Mouse (Mus musculus): ENCODE measurements around the gene Slco2a1. TPM values are rescaled to one million over a fixed set of nuclear protein-coding genes. Genes with fewer than 3 reads are reported as not detected.

The Slco2a1 gene
- polyA plus RNA-seq, 2 experiments from 2014 or later, result 0.27 TPM; not detected in 1

DNA sequence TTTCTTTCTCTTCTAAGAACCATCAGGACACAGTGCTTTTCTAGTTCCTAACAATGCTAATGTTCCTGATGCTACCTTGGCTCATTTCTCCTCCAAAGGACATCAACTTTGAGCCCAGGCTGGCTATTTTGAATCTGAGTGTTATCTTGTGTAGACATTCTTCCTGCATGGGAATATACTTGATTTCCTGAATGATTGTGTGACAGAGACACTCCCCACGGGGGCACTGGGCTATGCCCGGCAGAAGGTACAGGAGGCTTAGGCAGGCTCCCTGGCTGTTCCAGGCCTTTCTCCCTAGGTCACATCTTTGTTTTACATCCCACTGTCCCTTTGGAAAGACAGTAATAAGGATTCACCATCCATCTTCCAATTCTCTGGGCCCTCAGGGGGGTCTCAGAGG is 49.8 kb downstream of the Slco2a1 start:
- no peak for ATAC-seq

DNA sequence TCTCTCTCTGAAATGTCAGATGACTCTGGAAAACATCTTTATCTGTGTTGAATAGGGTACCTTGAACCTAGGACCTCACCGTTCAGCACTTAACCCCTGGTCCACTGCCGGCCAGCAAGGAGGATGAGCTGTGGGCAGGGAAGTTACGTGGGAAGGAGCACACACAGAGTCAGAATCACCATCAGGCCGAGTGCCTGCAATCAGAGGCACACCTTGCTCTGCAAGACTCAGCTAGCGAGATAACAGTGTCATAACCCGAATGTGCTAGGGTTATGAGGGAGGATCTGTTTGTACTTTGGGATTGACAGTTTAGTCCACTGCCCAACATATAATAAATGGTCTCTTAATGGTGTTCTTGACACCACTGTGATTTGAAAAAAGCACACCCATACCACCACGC is 50.2 kb downstream of the Slco2a1 start:
- ATAC-seq, result no peak

GRCm38 (mm10) chr9:103040581-103040980 is 52.1 kb downstream of the Slco2a1 start:
- no peak for ATAC-seq

DNA sequence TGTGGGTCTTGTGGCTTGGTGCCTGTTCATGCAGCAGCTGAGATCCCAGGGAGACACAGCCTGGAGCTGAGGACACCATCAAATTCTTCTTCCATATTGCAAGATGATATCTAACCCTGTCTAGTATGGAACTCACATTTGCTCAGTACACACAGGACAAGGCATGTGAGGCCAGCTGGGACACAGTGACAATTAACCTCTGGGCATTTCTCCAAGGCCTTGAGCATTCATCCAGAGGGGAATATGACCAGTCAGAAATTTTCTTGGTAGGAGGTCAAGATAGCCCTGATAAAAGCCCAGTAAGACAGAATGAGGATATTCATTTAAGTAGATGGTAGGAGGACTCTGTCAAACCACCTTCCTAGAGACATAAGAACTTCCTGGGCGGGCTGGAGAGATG is 56.9 kb downstream of the Slco2a1 start:
- ATAC-seq, result no peak

DNA sequence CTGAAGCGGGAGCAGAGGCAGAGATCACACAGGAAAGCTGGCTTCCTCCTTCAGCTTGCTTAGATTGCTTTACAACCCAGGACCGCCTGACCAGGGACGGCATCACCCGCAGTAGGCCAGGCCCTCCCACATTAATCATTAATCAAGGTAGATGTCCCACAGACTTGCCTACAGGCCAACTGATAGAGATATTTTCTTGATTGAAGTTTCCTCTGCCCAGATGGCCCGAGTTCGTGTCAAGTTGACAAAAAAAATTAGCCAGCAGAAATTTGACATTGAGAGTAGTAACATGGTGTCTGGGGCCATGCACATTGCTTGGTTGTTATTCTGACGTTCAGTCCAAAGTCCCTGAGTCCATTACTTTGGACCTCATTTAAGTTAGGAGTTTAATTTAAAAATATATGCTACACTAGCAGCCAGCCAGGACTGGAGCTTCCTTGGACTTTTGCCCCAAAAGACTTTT is 60.6 kb downstream of the Slco2a1 start:
- no peak for ATAC-seq

DNA sequence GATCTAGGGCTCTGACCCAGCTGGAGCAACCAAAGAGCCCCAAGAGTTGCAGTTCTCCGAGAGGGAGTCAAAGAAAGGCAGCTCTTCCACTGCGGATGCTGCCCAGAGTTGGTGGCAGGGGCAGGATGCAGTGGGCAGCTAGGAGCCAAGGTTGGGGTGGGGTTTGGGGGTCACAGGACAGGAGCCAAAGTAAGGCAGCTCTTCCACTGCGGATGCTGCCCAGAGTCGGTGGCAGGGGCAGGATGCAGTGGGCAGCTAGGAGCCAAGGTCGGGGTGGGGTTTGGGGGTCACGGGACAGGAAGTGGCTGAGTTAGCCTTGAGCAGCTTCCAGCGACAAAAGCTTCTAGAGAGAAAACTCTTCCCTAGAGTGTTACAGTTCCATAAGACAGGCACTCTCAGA is 65.3 kb downstream of the Slco2a1 start:
- no peak for ATAC-seq

GRCm38 (mm10) chr9:103055061-103055460 is 66.5 kb downstream of the Slco2a1 start:
- no peak for ATAC-seq

DNA sequence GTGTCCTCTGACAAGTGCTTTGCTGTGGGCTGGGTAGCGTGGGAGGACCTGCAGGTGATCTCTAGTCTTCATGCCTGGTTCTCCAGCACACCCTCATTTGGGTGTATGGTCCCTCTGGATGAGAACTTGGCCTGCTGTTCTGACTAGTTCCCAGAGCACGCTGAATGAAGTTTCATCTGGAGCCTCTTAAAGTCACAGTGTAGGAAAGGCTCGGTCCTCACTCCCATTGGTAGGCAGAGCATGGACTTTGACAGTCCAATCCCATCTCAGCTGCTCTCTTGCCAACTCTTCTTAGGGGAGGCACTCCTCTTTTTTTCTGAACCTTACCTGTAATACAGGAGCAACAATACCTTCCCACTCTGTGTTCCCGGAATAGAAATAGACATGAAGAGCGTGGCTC is 67.7 kb downstream of the Slco2a1 start:
- ATAC-seq, result no peak

DNA sequence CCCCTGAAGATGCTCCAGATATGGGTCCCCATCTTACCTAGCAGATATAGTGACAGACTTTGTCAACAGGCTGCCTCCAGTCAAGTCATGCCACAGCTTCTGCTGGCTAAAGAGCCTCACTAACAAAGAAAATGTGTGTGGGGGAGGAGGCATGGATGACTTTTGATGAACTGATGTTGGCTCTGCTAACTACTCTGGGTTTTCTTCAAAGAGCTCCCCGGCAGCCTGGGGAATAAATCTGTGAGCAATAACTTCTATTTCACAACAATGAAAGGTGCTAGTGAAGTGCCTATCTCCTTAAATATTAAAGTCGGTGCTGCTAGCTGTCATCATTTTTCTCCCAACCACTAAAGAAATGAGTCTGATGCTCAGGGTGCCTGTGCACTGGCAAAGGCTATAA is 72.0 kb downstream of the Slco2a1 start:
- no peak for ATAC-seq

- no peak for ATAC-seq
Observed at GRCm38 (mm10) chr9:103061471-103062053, 73.0 kb downstream of the Slco2a1 start.

DNA sequence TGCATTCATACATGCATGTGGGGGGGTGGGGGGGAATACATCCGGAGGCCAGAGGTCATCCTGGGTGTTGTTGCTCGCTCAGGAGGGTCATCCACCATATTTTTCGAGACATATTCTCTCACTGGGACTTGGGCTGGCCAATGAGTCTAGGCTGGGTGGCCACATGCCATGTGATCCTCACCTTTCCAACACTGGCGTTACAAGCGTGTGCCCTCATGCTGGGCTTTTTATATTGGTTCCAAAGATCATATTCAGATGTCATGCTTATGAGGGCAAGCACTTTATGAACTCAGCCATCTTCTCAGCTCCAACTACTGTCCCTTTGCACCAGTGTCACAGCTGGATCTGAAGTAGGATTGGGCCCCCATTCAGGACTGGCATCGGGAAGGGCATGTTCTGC is 75.1 kb downstream of the Slco2a1 start:
- ATAC-seq, result no peak

GRCm38 (mm10) chr9:103066845-103067244 is 78.3 kb downstream of the Slco2a1 start:
- ATAC-seq, result no peak

- ATAC-seq, result no peak
Observed at GRCm38 (mm10) chr9:103067651-103068050, 79.1 kb downstream of the Slco2a1 start.

GRCm38 (mm10) chr9:103068769-103069168 is 80.3 kb downstream of the Slco2a1 start:
- no peak for ATAC-seq

GRCm38 (mm10) chr9:103071541-103072203 is 83.2 kb downstream of the Slco2a1 start:
- no peak for ATAC-seq

- no peak for ATAC-seq
Observed at GRCm38 (mm10) chr9:103072204-103072599, 83.7 kb downstream of the Slco2a1 start.

DNA sequence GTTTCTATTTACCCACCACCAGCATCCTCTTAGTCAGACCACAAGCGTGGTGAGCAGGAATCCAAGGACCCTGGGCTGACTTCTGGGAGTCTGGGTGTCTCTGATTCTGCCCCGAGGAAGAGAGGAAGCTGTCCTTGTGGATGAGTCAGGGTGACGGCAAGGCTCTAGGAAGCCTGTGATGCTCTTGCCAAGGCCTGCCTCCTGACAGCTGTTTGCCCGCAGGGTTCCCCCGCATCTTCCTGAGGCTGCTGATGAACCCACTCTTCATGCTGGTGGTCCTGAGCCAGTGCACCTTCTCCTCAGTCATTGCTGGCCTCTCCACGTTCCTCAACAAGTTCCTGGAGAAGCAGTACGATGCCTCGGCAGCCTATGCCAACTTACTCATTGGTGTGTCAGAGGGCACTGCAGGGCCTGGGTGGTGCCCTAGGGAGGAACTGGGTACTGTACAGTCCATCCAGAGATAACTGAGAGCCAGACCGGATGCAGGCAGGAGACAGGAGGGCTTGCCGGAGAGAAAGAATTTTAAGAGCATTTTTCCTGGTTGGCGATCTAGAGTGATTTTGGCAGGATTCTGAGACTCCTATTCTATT is 84.5 kb downstream of the Slco2a1 start:
- no peak for ATAC-seq

GRCm38 (mm10) chr9:103076836-103077531 is 88.5 kb downstream of the Slco2a1 start:
- ATAC-seq, result no peak

DNA sequence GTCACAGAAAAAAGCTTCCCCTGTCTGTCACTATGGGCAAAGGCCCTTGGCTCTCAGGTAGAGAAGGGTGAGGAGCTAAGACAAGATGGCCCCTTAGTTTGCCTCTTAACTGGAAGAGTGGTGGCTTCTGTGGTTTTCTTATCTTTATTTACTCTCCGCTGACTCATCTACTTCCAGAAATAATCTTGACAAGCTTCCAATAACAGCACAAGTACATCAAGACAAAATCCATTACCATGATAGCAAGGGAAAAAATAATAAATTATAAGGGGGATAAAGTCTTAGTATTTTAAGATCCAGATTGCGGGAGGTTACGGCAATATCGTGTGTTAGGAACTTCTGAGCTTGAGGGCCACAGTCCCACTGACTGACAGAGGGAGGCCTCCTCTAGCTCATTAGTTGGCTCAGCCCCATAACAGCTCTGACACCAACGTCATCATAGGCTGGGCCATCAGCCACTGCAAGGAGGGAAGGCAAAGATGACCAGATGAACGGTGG is 89.7 kb downstream of the Slco2a1 start:
- ATAC-seq, result no peak

- ATAC-seq, result no peak
Observed at GRCm38 (mm10) chr9:103080211-103080610, 91.7 kb downstream of the Slco2a1 start.

DNA sequence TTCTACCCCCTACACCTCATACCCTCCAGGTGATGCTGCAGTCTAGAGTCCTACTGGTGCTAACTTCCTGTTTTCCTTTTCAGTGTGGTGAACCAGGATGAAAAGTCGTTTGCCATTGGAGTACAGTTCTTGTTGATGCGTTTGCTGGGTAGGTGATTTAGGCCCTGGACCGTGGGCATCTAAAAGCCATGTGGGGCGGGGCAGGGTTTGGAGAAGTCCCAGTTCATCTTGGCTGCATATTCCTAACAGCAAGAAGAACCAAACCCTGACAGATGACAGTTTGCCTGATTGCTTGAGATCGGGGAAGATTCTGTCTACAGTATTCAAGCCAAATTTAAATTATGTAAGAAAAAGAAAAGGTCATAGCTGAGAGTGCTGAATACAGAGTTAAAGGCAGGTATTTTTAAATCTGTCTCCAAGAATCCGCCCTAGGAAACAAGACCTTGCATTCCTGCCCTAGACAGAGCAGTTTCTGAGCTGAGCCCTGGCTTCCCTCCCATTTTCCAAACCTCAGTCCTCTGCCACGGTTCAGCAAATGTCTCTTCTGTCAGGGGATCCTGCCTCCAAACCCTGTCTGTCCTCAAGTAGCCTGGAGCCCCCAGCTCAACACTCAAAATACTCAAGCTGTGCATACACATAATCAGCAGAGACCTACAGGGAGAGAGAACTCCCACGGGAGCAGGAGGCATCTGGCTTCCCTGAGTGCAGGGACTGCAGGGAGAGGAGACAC is 93.9 kb downstream of the Slco2a1 start:
- ATAC-seq, result no peak

DNA sequence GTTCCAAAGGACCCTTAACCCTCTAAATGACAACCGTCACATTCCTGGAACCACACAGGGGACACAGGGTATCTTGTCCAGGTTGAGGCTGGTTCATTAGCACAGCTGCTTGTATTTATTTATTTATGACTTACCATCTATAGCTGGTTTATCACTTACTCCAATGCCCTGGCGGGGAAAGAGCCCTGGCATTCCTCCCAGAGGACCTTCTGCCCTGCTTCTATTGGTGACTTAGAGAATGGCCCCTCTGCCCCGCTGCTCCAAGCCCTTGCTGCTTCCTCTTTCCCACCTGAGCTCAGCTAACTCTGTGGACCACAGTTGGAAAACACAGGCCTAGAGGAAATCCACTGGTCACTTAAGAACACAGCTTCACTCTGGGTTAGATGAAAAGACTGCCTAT is 94.9 kb downstream of the Slco2a1 start:
- ATAC-seq, result no peak

- no peak for ATAC-seq
Observed at GRCm38 (mm10) chr9:103086736-103087135, 98.2 kb downstream of the Slco2a1 start.

Data from activated CD4-positive, CD25-positive, alpha-beta regulatory T cell, adult 4 months (primary cell).